Mouse (Mus musculus) stomach, postnatal 0 days (tissue): ENCODE measurements around the gene AI854703.

Experiments used
- CTCF ChIP-seq: IDR thresholded peaks from 2 replicates; pipeline ENCODE4 v1.5.1; 2016; ENCODE audit warnings: antibody characterized with exemption, low read depth, mild to moderate bottlenecking, moderate library complexity
- EP300 ChIP-seq: optimal IDR thresholded peaks from 2 replicates; pipeline ENCODE3; 2016; ENCODE audit warnings: antibody characterized with exemption

DNA sequence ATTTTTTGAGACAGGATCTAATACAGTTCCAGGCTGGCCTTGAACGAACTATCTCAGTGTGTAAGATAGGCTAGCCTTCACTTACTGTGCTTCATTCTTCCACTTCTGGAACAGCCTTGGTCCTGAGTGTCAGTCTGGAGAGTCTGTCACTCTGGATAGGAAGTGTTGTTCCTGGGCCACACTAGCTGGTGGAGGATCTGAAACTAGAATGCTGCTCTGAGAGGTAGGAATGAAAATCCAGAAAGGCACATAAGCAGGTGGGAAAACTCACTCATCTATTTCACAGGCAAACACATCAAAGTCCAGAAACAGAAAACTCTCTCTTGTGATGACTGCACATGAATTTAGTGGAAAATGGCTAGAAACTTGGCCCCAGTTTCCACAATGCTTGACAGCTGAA, 26.0 kb upstream of the AI854703 start:
- TF ChIP-seq CTCF: no peak
- TF ChIP-seq EP300: no peak
